Mouse (Mus musculus): ENCODE measurements around the gene Lgi2. TPM values are rescaled to one million over a fixed set of nuclear protein-coding genes. Genes with fewer than 3 reads are reported as not detected.
A peak's percentile ranks its signal among the peaks of the same experiment; 100 is the strongest.

Lgi2 gene
- polyA plus RNA-seq, 1 experiment from 2014 or later = 0.41 TPM

- 51% methylated on average over 7 of the region's 7 CpGs for WGBS (ENCODE audit: insufficient replicate concordance)
- ATAC-seq (ENCODE audit: insufficient read depth) = peak; percentile 51; the same call in 1 of the 2 replicates
- H3K27me3 ChIP-seq = no peaks in the 10 kb centered on the region
Observed at GRCm38 (mm10) chr5:52537024-52537423, 29.2 kb downstream of the Lgi2 start.

GRCm38 (mm10) chr5:52534798-52535590, 31.3 kb downstream of the Lgi2 start:
- no peaks in the 10 kb centered on the region for H3K36me3 ChIP-seq (replicated peaks)
- no peak overlapping the region for H3K4me2 ChIP-seq
- ATAC-seq (ENCODE audit: insufficient read depth) = no peak
- H3K4me3 ChIP-seq (replicated peaks) = no peak overlapping the region
- WGBS (ENCODE audit: insufficient replicate concordance) = 52% methylated on average over 14 of the region's 14 CpGs
- no peaks in the 10 kb centered on the region for H3K27me3 ChIP-seq
- H3K9me3 ChIP-seq (replicated peaks) = no peaks in the 10 kb centered on the region
- no peaks in the 10 kb centered on the region for H3K4me1 ChIP-seq (replicated peaks)
- H3K9ac ChIP-seq = no peak overlapping the region
- no peak overlapping the region for H3K27ac ChIP-seq (replicated peaks)

More at GRCm38 (mm10) chr5:52537024-52537423, 29.2 kb downstream of the Lgi2 start:
- Histone ChIP-seq H3K4me1 (replicated peaks) (no peaks in the 10 kb centered on the region; the same call in 1 of the 2 replicates), H3K9me3 (replicated peaks) (no peaks in the 10 kb centered on the region), H3K36me3 (replicated peaks) (no peaks in the 10 kb centered on the region), H3K9ac (no peak overlapping the region), H3K4me3 (replicated peaks) (no peak overlapping the region), H3K27ac (replicated peaks) (no peak overlapping the region), H3K4me2 (no peak overlapping the region)

- Histone ChIP-seq H3K9ac (no peak overlapping the region), H3K27ac (replicated peaks) (no peak overlapping the region), H3K9me3 (replicated peaks) (no peaks in the 10 kb centered on the region), H3K4me1 (replicated peaks) (no peaks in the 10 kb centered on the region), H3K27me3 (no peaks in the 10 kb centered on the region), H3K4me3 (replicated peaks) (no peak overlapping the region), H3K36me3 (replicated peaks) (no peaks in the 10 kb centered on the region), H3K4me2 (no peak overlapping the region)
- WGBS (ENCODE audit: insufficient replicate concordance) = 73% methylated on average over 9 of the region's 9 CpGs
- ATAC-seq (ENCODE audit: insufficient read depth) = no peak
Observed at GRCm38 (mm10) chr5:52533705-52534104, 32.6 kb downstream of the Lgi2 start.

GRCm38 (mm10) chr5:52528545-52528944, 37.7 kb downstream of the Lgi2 start:
- Histone ChIP-seq H3K9me3 (replicated peaks) (no peaks in the 10 kb centered on the region), H3K4me2 (no peak overlapping the region), H3K9ac (no peak overlapping the region), H3K27me3 (no peaks in the 10 kb centered on the region), H3K4me3 (replicated peaks) (no peak overlapping the region), H3K36me3 (replicated peaks) (no peaks in the 10 kb centered on the region), H3K4me1 (replicated peaks) (no peaks in the 10 kb centered on the region), H3K27ac (replicated peaks) (no peak overlapping the region)
- ATAC-seq (ENCODE audit: insufficient read depth) = no peak
- WGBS (ENCODE audit: insufficient replicate concordance) = 21% methylated on average over 7 of the region's 7 CpGs

DNA sequence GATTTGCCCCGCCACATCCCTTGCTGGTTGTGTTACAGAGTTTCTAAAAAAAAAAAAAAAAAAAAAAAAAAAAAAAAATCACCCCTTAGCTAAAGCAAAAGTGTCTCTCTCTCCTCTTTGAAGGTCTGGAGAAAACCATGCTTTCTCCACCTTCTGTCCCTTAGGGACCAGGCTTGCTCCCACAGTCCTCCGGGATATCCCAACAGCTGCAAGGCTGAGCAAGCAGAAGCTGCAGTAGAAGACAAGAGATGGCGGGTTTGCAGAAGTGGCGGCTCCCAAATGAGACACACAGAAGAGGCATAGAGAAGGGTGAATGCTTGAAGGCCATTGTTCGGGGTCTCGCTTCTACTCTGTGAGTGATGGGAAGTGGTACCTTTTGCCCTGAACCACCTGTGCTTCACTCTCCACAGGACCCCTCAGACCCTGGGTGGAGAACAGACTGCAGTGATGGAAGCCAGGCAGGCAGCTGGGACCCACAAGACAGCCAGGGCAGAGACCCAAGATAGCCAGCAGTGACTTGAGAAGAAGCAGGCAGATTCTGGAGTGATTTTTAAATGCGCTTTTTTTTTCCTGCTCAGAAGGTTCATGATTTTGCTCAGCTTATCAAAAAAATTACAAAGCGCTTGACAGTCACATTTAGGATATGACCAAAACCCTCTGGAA, 39.8 kb downstream of the Lgi2 start:
- Histone ChIP-seq H3K27me3 (no peaks in the 10 kb centered on the region), H3K9ac (no peak overlapping the region), H3K36me3 (replicated peaks) (no peaks in the 10 kb centered on the region), H3K9me3 (replicated peaks) (no peaks in the 10 kb centered on the region), H3K4me1 (replicated peaks) (no peaks in the 10 kb centered on the region), H3K27ac (replicated peaks) (no peak overlapping the region), H3K4me3 (replicated peaks) (no peak overlapping the region), H3K4me2 (no peak overlapping the region)
- WGBS (ENCODE audit: insufficient replicate concordance) = 72% methylated on average over 8 of the region's 8 CpGs
- no peak for ATAC-seq (ENCODE audit: insufficient read depth)

- H3K27me3 ChIP-seq = no peaks in the 10 kb centered on the region
- H3K4me3 ChIP-seq (replicated peaks) = no peak overlapping the region
- no peak overlapping the region for H3K27ac ChIP-seq (replicated peaks)
- WGBS (ENCODE audit: insufficient replicate concordance) = 44% methylated on average over 3 of the region's 3 CpGs
- H3K9ac ChIP-seq = no peak overlapping the region
- no peaks in the 10 kb centered on the region for H3K36me3 ChIP-seq (replicated peaks)
- H3K4me2 ChIP-seq = no peak overlapping the region
- H3K4me1 ChIP-seq (replicated peaks) = no peaks in the 10 kb centered on the region
- no peaks in the 10 kb centered on the region for H3K9me3 ChIP-seq (replicated peaks)
- no peak for ATAC-seq (ENCODE audit: insufficient read depth)
Observed at GRCm38 (mm10) chr5:52524207-52524606, 42.1 kb downstream of the Lgi2 start.

GRCm38 (mm10) chr5:52519921-52520320, 46.3 kb downstream of the Lgi2 start:
- no peak for ATAC-seq (ENCODE audit: insufficient read depth)

GRCm38 (mm10) chr5:52516072-52516476, 50.2 kb downstream of the Lgi2 start:
- no peak for ATAC-seq (ENCODE audit: insufficient read depth)
- 24% methylated on average over 21 of the region's 21 CpGs for WGBS (ENCODE audit: insufficient replicate concordance)
- Histone ChIP-seq H3K4me3 (replicated peaks) (no peak overlapping the region), H3K27me3 (peaks cover 11% of the 10 kb centered on the region; the same call in 1 of the 2 replicates), H3K27ac (replicated peaks) (no peak overlapping the region), H3K4me1 (replicated peaks) (0 out of 2 replicates have a peak, but pooled peaks cover 4% of the 10 kb centered on the region), H3K4me2 (no peak overlapping the region; the same call in 1 of the 2 replicates), H3K9me3 (replicated peaks) (no peaks in the 10 kb centered on the region), H3K36me3 (replicated peaks) (no peaks in the 10 kb centered on the region), H3K9ac (no peak overlapping the region)

More at GRCm38 (mm10) chr5:52519921-52520320, 46.3 kb downstream of the Lgi2 start:
- WGBS (ENCODE audit: insufficient replicate concordance) = 60% methylated on average over 2 of the region's 2 CpGs
- 0 out of 2 replicates have a peak, but pooled peaks cover 11% of the 10 kb centered on the region for H3K27me3 ChIP-seq
- no peak overlapping the region for H3K4me3 ChIP-seq (replicated peaks)
- H3K36me3 ChIP-seq (replicated peaks) = no peaks in the 10 kb centered on the region
- H3K9me3 ChIP-seq (replicated peaks) = no peaks in the 10 kb centered on the region
- 0 out of 2 replicates have a peak, but pooled peaks cover 4% of the 10 kb centered on the region for H3K4me1 ChIP-seq (replicated peaks)
- H3K9ac ChIP-seq = no peak overlapping the region
- no peak overlapping the region for H3K27ac ChIP-seq (replicated peaks)
- H3K4me2 ChIP-seq = no peak overlapping the region

GRCm38 (mm10) chr5:52515246-52516021, 50.8 kb downstream of the Lgi2 start:
- no peak overlapping the region for H3K4me3 ChIP-seq (replicated peaks)
- H3K27ac ChIP-seq (replicated peaks) = no peak overlapping the region
- H3K9ac ChIP-seq = no peak overlapping the region
- H3K4me2 ChIP-seq = 0 out of 2 replicates have a peak overlapping the region, but pooled peaks have one; percentile 16
- whole genome bisulfite sequencing (ENCODE audit: insufficient replicate concordance) = 28% methylated on average over 22 of the region's 22 CpGs
- H3K4me1 ChIP-seq (replicated peaks) = 0 out of 2 replicates have a peak, but pooled peaks cover 4% of the 10 kb centered on the region
- no peak for ATAC-seq (ENCODE audit: insufficient read depth)
- no peaks in the 10 kb centered on the region for H3K9me3 ChIP-seq (replicated peaks)
- H3K27me3 ChIP-seq = peaks cover 11% of the 10 kb centered on the region; the same call in 1 of the 2 replicates
- no peaks in the 10 kb centered on the region for H3K36me3 ChIP-seq (replicated peaks)

GRCm38 (mm10) chr5:52511089-52511488, 55.2 kb downstream of the Lgi2 start:
- 0 out of 2 replicates have a peak, but pooled peaks cover 2% of the 10 kb centered on the region for H3K4me1 ChIP-seq (replicated peaks)
- 52% methylated on average over 3 of the region's 3 CpGs for WGBS (ENCODE audit: insufficient replicate concordance)
- ATAC-seq (ENCODE audit: insufficient read depth) = no peak
- H3K4me3 ChIP-seq (replicated peaks) = no peak overlapping the region
- H3K36me3 ChIP-seq (replicated peaks) = no peaks in the 10 kb centered on the region
- peaks cover 8% of the 10 kb centered on the region; the same call in 1 of the 2 replicates for H3K27me3 ChIP-seq
- H3K9ac ChIP-seq = no peak overlapping the region
- H3K27ac ChIP-seq (replicated peaks) = no peak overlapping the region
- H3K9me3 ChIP-seq (replicated peaks) = no peaks in the 10 kb centered on the region
- no peak overlapping the region for H3K4me2 ChIP-seq
